Mouse (Mus musculus): ENCODE results near the gene Gnb3. TPM values are rescaled to one million over a fixed set of nuclear protein-coding genes. Genes with fewer than 3 reads are reported as not detected.

Gnb3 gene
- polyA plus RNA-seq, 1 experiment from 2014 or later: 1.3 TPM

DNA sequence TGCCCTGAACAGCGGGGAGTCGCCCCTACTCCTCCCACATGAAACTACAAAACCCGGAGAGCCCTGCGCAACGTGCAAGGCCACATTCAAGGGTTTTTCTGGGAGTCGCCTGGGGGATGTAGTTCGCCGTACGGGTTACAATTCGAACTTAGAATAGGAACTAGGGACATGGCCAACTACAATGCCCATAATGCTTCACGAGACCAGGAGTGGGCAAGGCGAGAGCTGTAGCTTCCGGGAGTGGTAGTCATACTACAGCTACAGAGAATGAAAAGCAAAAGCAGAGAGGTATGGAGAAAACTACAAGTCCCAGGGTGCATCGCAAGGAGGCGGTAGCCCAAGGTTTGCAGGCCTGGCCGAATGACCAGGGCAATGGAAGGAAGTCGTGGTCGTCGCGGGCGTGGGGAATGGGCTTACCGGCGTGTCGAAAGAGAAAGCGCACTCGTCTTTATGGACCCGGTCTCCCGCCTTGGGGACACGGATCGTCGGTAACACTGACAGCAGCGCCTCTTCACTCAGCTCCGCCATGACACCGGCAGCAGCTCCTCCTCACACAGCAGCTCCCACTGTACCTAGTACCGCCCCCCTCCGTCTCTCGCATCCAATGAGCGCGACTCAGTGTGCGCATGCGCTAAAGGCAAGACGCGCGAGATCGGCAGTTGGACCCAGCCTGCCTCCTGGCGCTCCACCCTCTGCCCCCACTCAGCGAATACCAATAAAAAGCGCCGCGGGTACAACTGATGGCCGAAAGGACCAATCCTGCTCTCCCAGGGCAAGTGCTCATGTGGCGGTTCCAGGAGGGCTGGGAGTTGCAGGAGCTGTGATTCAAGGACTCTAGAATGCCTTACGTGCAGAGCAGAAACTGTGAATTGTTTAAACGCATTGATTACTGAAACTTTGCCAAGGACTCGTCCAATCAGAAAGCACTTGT lies 10.9 kb downstream of the Gnb3 start, which contains the start of the genes Usp5 and Cdca3:
TSS of gene Usp5 (minus strand) at position 617 of the 931 bp plus-strand sequence.
TSS of gene Cdca3 (plus strand) at position 680 of the 931 bp plus-strand sequence.
- H3K9ac ChIP-seq: peak within 1 kb of the TSS; percentile 80
- peak within 1 kb of the TSS; percentile 91 for H3K27ac ChIP-seq
- H3K4me2 ChIP-seq (replicated peaks): peak within 1 kb of the TSS; percentile 95
- ATAC-seq (ENCODE audit: low FRiP score, low read depth): peak; percentile 94
- no peaks in the 10 kb centered on the region for H3K9me3 ChIP-seq
- peaks cover 33% of the 10 kb centered on the region for H3K4me1 ChIP-seq
- H3K36me3 ChIP-seq: peaks cover 46% of the 10 kb centered on the region
- peak within 1 kb of the TSS; percentile 71 for H3K4me3 ChIP-seq
- H3K27me3 ChIP-seq: no peaks in the 10 kb centered on the region
- WGBS: under 1% methylated on average over 55 of the region's 55 CpGs

DNA sequence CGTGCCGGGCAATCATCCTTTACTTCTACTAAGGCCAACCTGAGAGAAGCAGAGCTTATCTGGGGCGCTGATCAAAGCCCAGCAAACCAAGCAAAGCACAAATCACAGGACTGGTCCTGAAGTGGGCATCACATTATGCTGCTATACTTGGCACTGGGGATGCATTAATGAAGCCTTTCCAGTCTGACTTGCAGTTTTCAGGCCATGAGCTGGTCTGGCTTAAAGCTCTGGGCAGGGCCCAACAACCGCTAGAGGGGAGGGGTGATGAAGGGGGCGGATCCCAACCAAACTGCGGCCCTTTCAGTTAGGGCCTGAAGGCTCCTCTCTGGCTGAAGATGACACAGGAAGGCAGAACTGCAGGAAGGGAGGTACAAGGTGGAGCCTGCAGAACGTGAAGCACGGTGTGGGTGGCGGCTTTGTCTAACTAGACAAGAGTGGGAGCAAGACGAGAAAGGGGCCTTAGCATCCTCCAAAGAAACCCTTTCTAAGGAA lies 11.9 kb downstream of the Gnb3 start:
- no peaks in the 10 kb centered on the region for H3K27me3 ChIP-seq

DNA sequence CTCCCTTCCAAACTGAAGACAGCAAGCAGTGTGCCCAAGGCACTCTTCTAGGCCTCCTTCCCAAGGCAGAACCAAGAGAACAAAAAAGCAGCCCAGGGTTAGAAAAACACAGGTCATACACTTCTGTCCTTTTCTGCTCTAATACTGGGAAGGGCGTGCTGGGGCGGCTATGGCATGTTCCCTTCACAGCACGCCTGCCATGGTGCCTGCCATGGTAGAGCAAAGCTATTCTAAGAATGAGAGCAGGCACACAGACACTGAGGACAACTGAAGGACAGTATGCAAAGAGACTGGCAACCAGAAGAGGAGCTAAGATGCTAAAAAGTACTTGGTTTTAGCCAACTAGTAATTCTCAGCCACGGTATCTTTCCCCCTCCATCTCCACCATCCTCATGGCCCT lies 18.0 kb downstream of the Gnb3 start:
- H3K4me1 ChIP-seq: no peaks in the 10 kb centered on the region
- no peaks in the 10 kb centered on the region for H3K9me3 ChIP-seq
- H3K27me3 ChIP-seq: no peaks in the 10 kb centered on the region
- peaks cover 93% of the 10 kb centered on the region for H3K36me3 ChIP-seq
- H3K4me3 ChIP-seq: no peak overlapping the region
- no peak overlapping the region for H3K4me2 ChIP-seq (replicated peaks)
- WGBS: 97% methylated on average over 4 of the region's 4 CpGs
- no peak overlapping the region for H3K27ac ChIP-seq
- ATAC-seq (ENCODE audit: low FRiP score, low read depth): no peak
- no peak overlapping the region for H3K9ac ChIP-seq

More for the DNA sequence above, 11.9 kb downstream of the Gnb3 start:
- Histone ChIP-seq H3K4me3 (peak overlapping the region; percentile 71), H3K27ac (peak overlapping the region; percentile 59; the same call in 1 of the 2 replicates), H3K9me3 (no peaks in the 10 kb centered on the region), H3K36me3 (peaks cover 49% of the 10 kb centered on the region), H3K4me1 (peaks cover 33% of the 10 kb centered on the region), H3K4me2 (replicated peaks) (peak overlapping the region; percentile 93), H3K9ac (peak overlapping the region; percentile 79)
- WGBS: 25% methylated on average over 10 of the region's 10 CpGs
- ATAC-seq (ENCODE audit: low FRiP score, low read depth): no peak

DNA sequence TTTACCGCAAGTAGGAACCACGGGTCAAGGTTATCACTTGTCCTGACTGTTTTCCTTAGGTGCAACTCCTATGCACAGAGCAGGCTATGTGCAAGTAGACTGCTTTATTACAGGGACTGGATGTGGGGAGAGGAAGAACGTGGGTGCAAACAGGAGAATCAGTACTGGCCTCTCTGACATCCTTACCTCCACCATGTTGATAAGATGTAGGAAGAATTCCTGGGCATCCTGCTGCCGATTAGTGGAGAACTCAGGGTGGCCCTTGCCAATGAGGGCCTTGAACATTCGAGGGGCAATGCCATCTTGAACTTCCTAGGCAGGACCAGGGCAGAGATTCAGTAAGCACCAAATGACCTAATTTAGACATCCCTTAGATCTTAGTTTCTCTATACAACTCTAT lies 19.2 kb downstream of the Gnb3 start:
- Histone ChIP-seq H3K36me3 (peaks cover 100% of the 10 kb centered on the region), H3K4me2 (replicated peaks) (no peak overlapping the region), H3K4me1 (no peaks in the 10 kb centered on the region), H3K9me3 (no peaks in the 10 kb centered on the region), H3K27ac (no peak overlapping the region), H3K9ac (no peak overlapping the region), H3K4me3 (no peak overlapping the region), H3K27me3 (no peaks in the 10 kb centered on the region)
- WGBS: 94% methylated on average over 5 of the region's 5 CpGs
- no peak for ATAC-seq (ENCODE audit: low FRiP score, low read depth)

DNA sequence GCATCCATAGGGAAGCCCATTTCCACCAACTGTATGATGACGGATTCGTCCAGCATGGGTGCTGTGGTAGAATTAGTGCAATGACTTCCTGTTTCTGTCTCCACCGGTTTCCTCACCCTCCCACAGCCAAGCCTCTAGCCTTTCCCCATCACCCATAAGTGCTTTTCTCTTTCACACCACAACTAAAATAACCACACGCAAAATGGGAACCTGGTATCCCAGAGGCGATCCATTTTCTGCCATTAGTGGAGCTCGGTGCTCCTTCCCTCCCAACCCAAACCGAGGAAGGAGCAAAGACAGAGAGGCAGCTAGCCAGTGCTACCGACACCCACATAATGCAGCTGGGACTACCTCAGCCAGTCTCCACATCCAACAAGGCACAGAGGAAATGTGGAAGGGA lies 22.1 kb downstream of the Gnb3 start:
- Histone ChIP-seq H3K27me3 (no peaks in the 10 kb centered on the region), H3K9me3 (no peaks in the 10 kb centered on the region), H3K4me2 (replicated peaks) (no peak overlapping the region), H3K27ac (no peak overlapping the region), H3K36me3 (peaks cover 81% of the 10 kb centered on the region), H3K4me1 (peaks cover 14% of the 10 kb centered on the region), H3K9ac (no peak overlapping the region), H3K4me3 (no peak overlapping the region)
- 92% methylated on average over 8 of the region's 8 CpGs for WGBS
- no peak for ATAC-seq (ENCODE audit: low FRiP score, low read depth)

DNA sequence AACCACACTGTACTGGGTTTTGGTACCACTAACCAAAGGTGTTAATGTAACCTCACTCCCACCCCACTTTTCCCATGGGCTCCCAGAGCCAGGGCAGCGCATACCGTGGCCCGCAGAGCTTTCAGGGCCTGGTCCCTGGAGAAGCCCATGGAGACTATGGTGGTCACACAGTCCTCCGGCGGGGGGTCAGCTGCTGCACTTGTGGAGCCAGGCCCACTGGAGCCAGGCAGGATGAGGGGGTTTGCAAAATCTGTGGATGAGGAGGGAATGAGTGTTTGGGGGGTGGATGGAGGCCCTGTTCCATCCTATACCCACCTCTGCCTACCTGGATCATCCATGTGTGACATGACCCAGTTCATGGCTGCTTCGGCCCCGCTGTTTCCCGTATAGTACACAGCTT lies 22.5 kb downstream of the Gnb3 start:
- H3K4me2 ChIP-seq (replicated peaks): no peak overlapping the region
- no peak overlapping the region for H3K4me3 ChIP-seq
- WGBS: 93% methylated on average over 8 of the region's 8 CpGs
- no peak for ATAC-seq (ENCODE audit: low FRiP score, low read depth)
- no peak overlapping the region for H3K27ac ChIP-seq
- no peak overlapping the region for H3K9ac ChIP-seq
- no peaks in the 10 kb centered on the region for H3K9me3 ChIP-seq
- H3K36me3 ChIP-seq: peaks cover 77% of the 10 kb centered on the region
- no peaks in the 10 kb centered on the region for H3K27me3 ChIP-seq
- H3K4me1 ChIP-seq: peaks cover 18% of the 10 kb centered on the region

DNA sequence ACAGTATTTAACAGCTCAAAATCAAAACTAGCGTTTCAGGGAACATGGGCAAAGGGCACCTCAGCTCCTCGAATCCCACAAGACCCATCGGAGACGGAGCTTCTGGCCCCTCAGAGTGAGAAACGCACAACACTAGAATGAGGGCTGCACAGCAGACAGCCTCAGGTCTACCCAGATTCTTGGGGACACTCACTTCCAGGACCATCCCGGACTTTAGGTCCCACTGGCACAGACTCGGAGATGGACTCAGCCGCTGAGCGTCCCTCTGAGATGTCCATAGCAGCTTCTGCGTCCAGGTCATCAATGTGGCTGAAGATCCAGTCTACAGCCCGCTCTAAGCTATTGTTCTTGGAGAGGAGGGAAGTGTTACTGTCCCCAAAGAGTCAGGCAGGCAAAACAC lies 22.9 kb downstream of the Gnb3 start:
- Histone ChIP-seq H3K4me2 (replicated peaks) (no peak overlapping the region), H3K4me3 (no peak overlapping the region), H3K4me1 (peaks cover 23% of the 10 kb centered on the region), H3K27ac (no peak overlapping the region), H3K36me3 (peaks cover 75% of the 10 kb centered on the region), H3K9me3 (no peaks in the 10 kb centered on the region), H3K9ac (no peak overlapping the region), H3K27me3 (no peaks in the 10 kb centered on the region)
- no peak for ATAC-seq (ENCODE audit: low FRiP score, low read depth)
- WGBS: 94% methylated on average over 11 of the region's 11 CpGs

DNA sequence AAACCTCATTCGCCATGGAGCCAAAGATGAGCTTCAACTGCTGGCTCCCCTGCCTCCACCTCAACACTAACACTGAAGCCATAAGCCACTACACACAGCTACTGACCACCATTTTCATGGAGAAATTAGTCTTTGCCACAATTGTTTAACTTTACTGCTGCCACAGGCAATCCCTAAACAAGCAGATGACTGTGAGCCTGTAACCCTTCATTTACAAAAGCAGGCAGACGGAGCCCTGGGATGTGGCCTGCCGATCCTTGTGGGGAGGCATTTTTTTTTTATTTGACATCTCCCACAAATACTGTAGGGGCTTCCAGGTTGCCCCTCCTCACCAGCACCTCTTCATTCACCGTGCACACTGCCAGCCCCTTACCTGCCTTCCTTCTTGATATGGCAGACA lies 23.5 kb downstream of the Gnb3 start:
- H3K9ac ChIP-seq: no peak overlapping the region
- WGBS: 87% methylated on average over 4 of the region's 4 CpGs
- H3K27ac ChIP-seq: no peak overlapping the region
- no peak overlapping the region for H3K4me3 ChIP-seq
- no peak for ATAC-seq (ENCODE audit: low FRiP score, low read depth)
- H3K9me3 ChIP-seq: no peaks in the 10 kb centered on the region
- no peak overlapping the region for H3K4me2 ChIP-seq (replicated peaks)
- H3K36me3 ChIP-seq: peaks cover 75% of the 10 kb centered on the region
- H3K4me1 ChIP-seq: peaks cover 28% of the 10 kb centered on the region
- H3K27me3 ChIP-seq: no peaks in the 10 kb centered on the region

DNA sequence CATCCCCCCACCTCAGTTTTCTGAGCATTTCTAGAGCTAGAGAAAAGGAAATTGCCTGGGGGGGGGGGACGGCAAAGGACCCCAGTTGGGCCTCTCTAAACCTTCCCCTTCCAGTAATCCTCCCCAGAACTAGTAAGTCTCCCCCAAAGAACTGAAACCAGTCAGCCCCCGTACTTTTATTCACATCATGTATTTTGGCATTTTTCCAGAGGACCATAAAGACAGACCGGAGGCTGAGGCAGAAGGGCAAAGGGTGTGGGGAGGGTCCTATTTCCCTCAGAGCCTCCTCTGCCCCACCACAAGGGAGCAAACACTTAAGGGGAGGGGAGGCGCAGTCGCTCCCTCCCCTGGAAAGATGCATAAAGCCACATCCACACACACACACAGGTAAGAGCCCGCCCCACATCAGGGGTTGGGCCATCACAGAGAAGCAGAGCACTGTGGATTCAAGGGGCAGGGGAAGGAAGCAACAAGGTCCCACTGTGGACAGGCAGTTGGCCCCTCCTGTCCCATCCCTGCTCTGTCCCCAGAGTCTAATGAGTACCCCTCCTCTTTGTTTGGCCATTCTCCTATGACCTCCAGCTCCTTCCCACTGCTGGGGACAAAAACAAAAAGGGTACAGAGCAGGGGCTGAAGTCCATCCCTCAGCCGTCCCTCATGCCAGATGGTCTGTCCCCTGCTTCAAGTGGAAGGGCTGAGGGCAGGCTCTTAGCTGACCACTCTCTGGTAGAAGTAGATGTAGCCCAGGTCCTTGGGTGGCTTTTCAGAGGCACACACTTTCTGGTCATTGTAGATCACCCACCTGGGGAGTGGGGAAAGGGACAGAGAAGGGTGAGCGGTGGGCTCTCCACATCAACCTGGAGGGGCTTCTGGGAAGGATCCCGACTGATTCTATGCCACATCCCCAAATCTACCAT lies 25.0 kb downstream of the Gnb3 start:
- peak overlapping the region; percentile 95 for H3K4me2 ChIP-seq (replicated peaks)
- 62% methylated on average over 9 of the region's 9 CpGs for WGBS
- H3K4me1 ChIP-seq: peaks cover 37% of the 10 kb centered on the region
- H3K36me3 ChIP-seq: peaks cover 74% of the 10 kb centered on the region
- no peaks in the 10 kb centered on the region for H3K27me3 ChIP-seq
- peak overlapping the region; percentile 72; the same call in 1 of the 2 replicates for H3K27ac ChIP-seq
- H3K9me3 ChIP-seq: no peaks in the 10 kb centered on the region
- H3K9ac ChIP-seq: no peak overlapping the region
- no peak overlapping the region; the same call in 1 of the 2 replicates for H3K4me3 ChIP-seq
- no peak for ATAC-seq (ENCODE audit: low FRiP score, low read depth)

DNA sequence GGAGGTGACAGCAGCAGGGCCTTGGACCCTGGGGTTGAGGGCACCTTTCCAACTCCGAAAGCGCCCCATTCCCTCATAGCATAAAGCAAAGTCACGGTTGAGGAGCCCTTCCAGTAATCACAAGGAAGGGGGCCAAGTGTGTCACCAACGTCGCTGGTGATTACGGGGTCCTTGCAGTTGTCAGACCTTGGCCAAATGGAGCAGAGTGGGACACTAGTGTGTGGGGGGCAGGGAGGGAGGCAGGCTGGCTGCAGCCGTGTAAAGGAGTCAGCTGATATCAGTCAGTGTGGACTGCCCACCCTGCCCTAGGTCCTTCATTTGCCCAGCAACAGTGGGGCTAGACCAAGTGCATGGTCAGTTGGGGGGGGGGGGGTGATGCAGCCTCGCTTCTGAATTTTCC lies 25.6 kb downstream of the Gnb3 start:
- H3K4me2 ChIP-seq (replicated peaks): peak overlapping the region; percentile 95
- peak overlapping the region; percentile 72; the same call in 1 of the 2 replicates for H3K27ac ChIP-seq
- peak overlapping the region; percentile 71 for H3K4me3 ChIP-seq
- H3K36me3 ChIP-seq: peaks cover 70% of the 10 kb centered on the region
- no peaks in the 10 kb centered on the region for H3K27me3 ChIP-seq
- 39% methylated on average over 8 of the region's 8 CpGs for WGBS
- no peaks in the 10 kb centered on the region for H3K9me3 ChIP-seq
- H3K4me1 ChIP-seq: peaks cover 43% of the 10 kb centered on the region
- H3K9ac ChIP-seq: no peak overlapping the region; the same call in none of the 2 replicates
- ATAC-seq (ENCODE audit: low FRiP score, low read depth): peak; percentile 41

DNA sequence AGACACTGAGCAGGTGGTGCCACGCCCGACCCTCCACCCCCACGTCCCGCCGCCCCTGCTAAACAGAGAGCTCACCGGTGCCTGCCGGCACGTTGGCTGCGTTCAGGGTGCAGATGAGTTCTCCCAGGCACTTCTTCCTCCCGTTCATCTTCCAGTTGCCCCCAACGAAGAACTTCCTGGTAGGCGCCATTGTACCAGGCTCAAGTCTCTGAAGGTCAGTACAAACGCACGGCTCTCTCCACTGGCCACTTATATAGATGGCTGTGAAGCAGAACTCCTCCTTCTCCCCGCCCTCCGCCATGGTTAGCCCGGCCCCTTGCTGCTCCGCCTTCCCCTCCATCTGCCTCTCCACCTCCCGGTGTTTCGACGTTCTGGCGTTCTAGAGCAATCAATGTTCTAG lies 26.1 kb downstream of the Gnb3 start, which contains the start of gene Tpi1:
TSS of gene Tpi1 (minus strand) at position 364 of the 400 bp plus-strand sequence.
- peak; percentile 91 for ATAC-seq (ENCODE audit: low FRiP score, low read depth)
- peaks cover 65% of the 10 kb centered on the region for H3K36me3 ChIP-seq
- 0% methylated on average over 22 of the region's 22 CpGs for whole genome bisulfite sequencing

More for the DNA sequence above, 26.1 kb downstream of the Gnb3 start, which contains the start of gene Tpi1:
- Histone ChIP-seq H3K9me3 (no peaks in the 10 kb centered on the region), H3K4me2 (replicated peaks) (peak within 1 kb of the TSS; percentile 95), H3K9ac (peak within 1 kb of the TSS; percentile 88), H3K27ac (peak within 1 kb of the TSS; percentile 92), H3K4me3 (peak within 1 kb of the TSS; percentile 71), H3K4me1 (peaks cover 43% of the 10 kb centered on the region), H3K27me3 (no peaks in the 10 kb centered on the region)

Measured in limb, embryonic 13.5 days (tissue).